Mouse (Mus musculus): ENCODE measurements around the gene Shisa5. TPM values are rescaled to one million over a fixed set of nuclear protein-coding genes. Genes with fewer than 3 reads are reported as not detected.
A peak's percentile ranks its signal among the peaks of the same experiment; 100 is the strongest.

The Shisa5 gene
- total RNA-seq, 1 experiment = 44.0 TPM

DNA sequence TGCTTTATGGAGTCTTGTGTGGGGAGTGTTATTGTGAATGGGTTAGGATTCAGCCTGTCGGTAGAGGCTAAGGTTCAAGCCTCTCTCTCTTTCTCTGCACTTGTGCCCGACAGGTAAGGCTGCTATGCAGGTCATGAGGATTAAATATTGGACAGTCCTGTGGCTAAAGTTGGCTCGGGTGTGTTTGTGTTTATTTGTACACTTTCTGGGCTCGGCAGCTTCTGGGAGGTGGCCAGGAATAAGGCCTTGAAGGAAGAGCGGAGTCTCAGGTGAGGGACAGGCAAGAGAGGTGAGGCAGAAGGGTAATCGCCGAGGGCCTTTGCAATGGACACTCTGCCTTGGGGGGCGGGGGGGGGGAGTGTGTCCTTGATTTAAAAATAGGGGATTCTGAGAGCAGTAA, 1.9 kb downstream of the Shisa5 start:
- no peaks in the 10 kb centered on the region for H3K36me3 ChIP-seq (ENCODE audit: control insufficient read depth, insufficient read depth, low read length, poor library complexity, severe bottlenecking)

GRCm38 (mm10) chr9:109040906-109041305, 2.5 kb downstream of the Shisa5 start:
- H3K9ac ChIP-seq (ENCODE audit: insufficient read depth, low read depth, low read length, poor library complexity, severe bottlenecking) = no peak overlapping the region
- TF ChIP-seq ZC3H11A (IDR thresholded peaks at IDR 0.05; ENCODE audit: borderline replicate concordance, low read depth, low read length) = no peak
- TF ChIP-seq MAFK (IDR thresholded peaks at IDR 0.05; ENCODE audit: insufficient read depth, low read depth, low read length) = no peak
- TF ChIP-seq CHD2 (IDR thresholded peaks at IDR 0.05; ENCODE audit: low read depth, low read length) = no peak
- no peak for TF ChIP-seq HCFC1 (IDR thresholded peaks at IDR 0.05; ENCODE audit: borderline replicate concordance, insufficient read depth, low read length)
- no peak for TF ChIP-seq ZNF384 (IDR thresholded peaks at IDR 0.05; ENCODE audit: low read depth, low read length)
- H3K4me3 ChIP-seq (ENCODE audit: insufficient read depth in 1 of 2, low read depth in 1 of 2, low read length in 2 of 2, poor library complexity in 1 of 2, severe bottlenecking in 1 of 2) = no peak overlapping the region
- peaks cover 0 to 11% of the 10 kb centered on the region in 2 experiments; a peak in 1 of 4 replicates for H3K4me1 ChIP-seq (ENCODE audit: control insufficient read depth in 2 of 2, insufficient read depth in 2 of 2, low read length in 2 of 2, poor library complexity in 1 of 2)
- no peaks in the 10 kb centered on the region for H3K36me3 ChIP-seq (ENCODE audit: control insufficient read depth, insufficient read depth, low read length, poor library complexity, severe bottlenecking)
- DNase-seq (ENCODE audit: low read depth, low spot score) = no peak
- no peak overlapping the region for H3K27ac ChIP-seq (ENCODE audit: insufficient read depth, low read depth, low read length, poor library complexity, severe bottlenecking)
- in situ Hi-C loops (cut with MboI; ENCODE audit: low sequenced_read_pairs in 2 of 2, unreplicated experiment in 2 of 2) = no loop called here
- no peaks in the 10 kb centered on the region for H3K9me3 ChIP-seq (ENCODE audit: control insufficient read depth, insufficient read depth, low read depth, low read length)

More for the DNA sequence above, 1.9 kb downstream of the Shisa5 start:
- Histone ChIP-seq H3K27ac (ENCODE audit: insufficient read depth, low read depth, low read length, poor library complexity, severe bottlenecking) (no peak overlapping the region), H3K4me3 (ENCODE audit: insufficient read depth in 1 of 2, low read depth in 1 of 2, low read length in 2 of 2, poor library complexity in 1 of 2, severe bottlenecking in 1 of 2) (no peak overlapping the region), H3K9me3 (ENCODE audit: control insufficient read depth, insufficient read depth, low read depth, low read length) (no peaks in the 10 kb centered on the region), H3K4me1 (ENCODE audit: control insufficient read depth in 2 of 2, insufficient read depth in 2 of 2, low read length in 2 of 2, poor library complexity in 1 of 2) (peaks cover 0 to 11% of the 10 kb centered on the region in 2 experiments; a peak in 1 of 4 replicates), H3K9ac (ENCODE audit: insufficient read depth, low read depth, low read length, poor library complexity, severe bottlenecking) (no peak overlapping the region)
- no peak for TF ChIP-seq HCFC1 (IDR thresholded peaks at IDR 0.05; ENCODE audit: borderline replicate concordance, insufficient read depth, low read length)
- no peak for TF ChIP-seq MAFK (IDR thresholded peaks at IDR 0.05; ENCODE audit: insufficient read depth, low read depth, low read length)
- no peak for TF ChIP-seq ZNF384 (IDR thresholded peaks at IDR 0.05; ENCODE audit: low read depth, low read length)
- in situ Hi-C loops (cut with MboI; ENCODE audit: low sequenced_read_pairs in 2 of 2, unreplicated experiment in 2 of 2) = no loop called here
- DNase-seq (ENCODE audit: low read depth, low spot score) = no peak

DNA sequence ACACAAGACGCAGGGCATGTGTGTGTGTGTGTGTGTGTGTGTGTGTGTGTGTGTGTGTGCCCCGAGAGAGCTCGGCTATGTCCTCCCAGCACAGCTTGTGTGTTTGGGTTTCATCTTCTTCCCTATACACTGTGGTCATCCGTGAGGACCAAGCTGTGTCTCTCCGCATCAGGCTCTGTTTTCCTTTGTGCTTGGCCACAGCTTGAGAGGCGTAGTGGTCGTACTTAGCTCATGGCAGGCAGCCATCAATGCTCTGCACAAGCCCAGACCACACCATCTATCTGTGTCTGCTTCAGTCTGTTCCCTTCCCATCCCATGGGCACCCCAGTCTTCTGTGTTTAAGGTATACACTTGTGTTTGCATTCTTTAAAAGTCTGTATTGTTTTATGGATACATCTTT, 3.0 kb downstream of the Shisa5 start:
- H3K4me3 ChIP-seq (ENCODE audit: insufficient read depth in 1 of 2, low read depth in 1 of 2, low read length in 2 of 2, poor library complexity in 1 of 2, severe bottlenecking in 1 of 2) = no peak overlapping the region
- DNase-seq (ENCODE audit: low read depth, low spot score) = no peak
- H3K36me3 ChIP-seq (ENCODE audit: control insufficient read depth, insufficient read depth, low read length, poor library complexity, severe bottlenecking) = no peaks in the 10 kb centered on the region
- in situ Hi-C loops (cut with MboI; ENCODE audit: low sequenced_read_pairs in 2 of 2, unreplicated experiment in 2 of 2) = no loop called here
- H3K9ac ChIP-seq (ENCODE audit: insufficient read depth, low read depth, low read length, poor library complexity, severe bottlenecking) = no peak overlapping the region
- no peak overlapping the region for H3K27ac ChIP-seq (ENCODE audit: insufficient read depth, low read depth, low read length, poor library complexity, severe bottlenecking)
- no peak for TF ChIP-seq MAFK (IDR thresholded peaks at IDR 0.05; ENCODE audit: insufficient read depth, low read depth, low read length)
- no peaks in the 10 kb centered on the region for H3K9me3 ChIP-seq (ENCODE audit: control insufficient read depth, insufficient read depth, low read depth, low read length)
- peaks cover 0 to 11% of the 10 kb centered on the region in 2 experiments; a peak in 1 of 4 replicates for H3K4me1 ChIP-seq (ENCODE audit: control insufficient read depth in 2 of 2, insufficient read depth in 2 of 2, low read length in 2 of 2, poor library complexity in 1 of 2)

GRCm38 (mm10) chr9:109046306-109046705, 7.9 kb downstream of the Shisa5 start:
- Histone ChIP-seq H3K36me3 (ENCODE audit: control insufficient read depth, insufficient read depth, low read length, poor library complexity, severe bottlenecking) (peaks cover under 1% of the 10 kb centered on the region; the same call in 1 of the 2 replicates), H3K4me1 (ENCODE audit: control insufficient read depth in 2 of 2, insufficient read depth in 2 of 2, low read length in 2 of 2, poor library complexity in 1 of 2) (peaks cover 0 to 4% of the 10 kb centered on the region in 2 experiments; a peak in 1 of 4 replicates), H3K27ac (ENCODE audit: insufficient read depth, low read depth, low read length, poor library complexity, severe bottlenecking) (no peak overlapping the region), H3K4me3 (ENCODE audit: insufficient read depth in 1 of 2, low read depth in 1 of 2, low read length in 2 of 2, poor library complexity in 1 of 2, severe bottlenecking in 1 of 2) (no peak overlapping the region), H3K9me3 (ENCODE audit: control insufficient read depth, insufficient read depth, low read depth, low read length) (no peaks in the 10 kb centered on the region), H3K9ac (ENCODE audit: insufficient read depth, low read depth, low read length, poor library complexity, severe bottlenecking) (no peak overlapping the region)
- no peak for TF ChIP-seq CHD2 (IDR thresholded peaks at IDR 0.05; ENCODE audit: low read depth, low read length)
- 0 out of 2 replicates have a peak, but pooled peaks have one; percentile 3 for TF ChIP-seq ZC3H11A (IDR thresholded peaks at IDR 0.05; ENCODE audit: borderline replicate concordance, low read depth, low read length)
- in situ Hi-C loops (cut with MboI; ENCODE audit: low sequenced_read_pairs in 2 of 2, unreplicated experiment in 2 of 2) = no loop called here
- DNase-seq (ENCODE audit: low read depth, low spot score) = peak; percentile 66

GRCm38 (mm10) chr9:109049316-109049715, 11.0 kb downstream of the Shisa5 start:
- DNase-seq (ENCODE audit: low read depth, low spot score) = no peak
- Histone ChIP-seq H3K4me3 (ENCODE audit: insufficient read depth in 1 of 2, low read depth in 1 of 2, low read length in 2 of 2, poor library complexity in 1 of 2, severe bottlenecking in 1 of 2) (peak overlapping the region; percentile 64; a peak in 2 of 4 replicates), H3K36me3 (ENCODE audit: control insufficient read depth, insufficient read depth, low read length, poor library complexity, severe bottlenecking) (peaks cover 6% of the 10 kb centered on the region; the same call in 1 of the 2 replicates), H3K9ac (ENCODE audit: insufficient read depth, low read depth, low read length, poor library complexity, severe bottlenecking) (no peak overlapping the region; the same call in 1 of the 2 replicates), H3K9me3 (ENCODE audit: control insufficient read depth, insufficient read depth, low read depth, low read length) (no peaks in the 10 kb centered on the region), H3K4me1 (ENCODE audit: control insufficient read depth in 2 of 2, insufficient read depth in 2 of 2, low read length in 2 of 2, poor library complexity in 1 of 2) (peaks cover 0 to 17% of the 10 kb centered on the region in 2 experiments; a peak in 2 of 4 replicates), H3K27ac (ENCODE audit: insufficient read depth, low read depth, low read length, poor library complexity, severe bottlenecking) (no peak overlapping the region; the same call in 1 of the 2 replicates)
- in situ Hi-C loops (cut with MboI; ENCODE audit: low sequenced_read_pairs in 2 of 2, unreplicated experiment in 2 of 2) = no loop called here
- no peak for TF ChIP-seq ZC3H11A (IDR thresholded peaks at IDR 0.05; ENCODE audit: borderline replicate concordance, low read depth, low read length)
- 0 out of 2 replicates have a peak, but pooled peaks have one; percentile 22 for TF ChIP-seq ZNF384 (IDR thresholded peaks at IDR 0.05; ENCODE audit: low read depth, low read length)
- TF ChIP-seq MAFK (IDR thresholded peaks at IDR 0.05; ENCODE audit: insufficient read depth, low read depth, low read length) = no peak

Data from ES-E14 (cell line).